Mouse (Mus musculus) CD4-positive, CD25-positive, alpha-beta regulatory T cell, adult 9 weeks (primary cell): ENCODE measurements around the gene Ankrd63. TPM values are rescaled to one million over a fixed set of nuclear protein-coding genes. Genes with fewer than 3 reads are reported as not detected.

ENCODE experiments used
- polyA plus RNA-seq: library from polyadenylated mRNA; unstranded; fragments of 100-300 nt; shearing (Covaris generic); gene quantifications from one replicate; pipeline ENCODE4 v1.2.1, GENCODE M21; 2017

Ankrd63 gene
- not detected for polyA plus RNA-seq

GRCm38 (mm10) chr2:118703913-118704730 is at the start of gene Ankrd63:
TSS of gene Ankrd63 (minus strand) at chr2:118703963.

DNA sequence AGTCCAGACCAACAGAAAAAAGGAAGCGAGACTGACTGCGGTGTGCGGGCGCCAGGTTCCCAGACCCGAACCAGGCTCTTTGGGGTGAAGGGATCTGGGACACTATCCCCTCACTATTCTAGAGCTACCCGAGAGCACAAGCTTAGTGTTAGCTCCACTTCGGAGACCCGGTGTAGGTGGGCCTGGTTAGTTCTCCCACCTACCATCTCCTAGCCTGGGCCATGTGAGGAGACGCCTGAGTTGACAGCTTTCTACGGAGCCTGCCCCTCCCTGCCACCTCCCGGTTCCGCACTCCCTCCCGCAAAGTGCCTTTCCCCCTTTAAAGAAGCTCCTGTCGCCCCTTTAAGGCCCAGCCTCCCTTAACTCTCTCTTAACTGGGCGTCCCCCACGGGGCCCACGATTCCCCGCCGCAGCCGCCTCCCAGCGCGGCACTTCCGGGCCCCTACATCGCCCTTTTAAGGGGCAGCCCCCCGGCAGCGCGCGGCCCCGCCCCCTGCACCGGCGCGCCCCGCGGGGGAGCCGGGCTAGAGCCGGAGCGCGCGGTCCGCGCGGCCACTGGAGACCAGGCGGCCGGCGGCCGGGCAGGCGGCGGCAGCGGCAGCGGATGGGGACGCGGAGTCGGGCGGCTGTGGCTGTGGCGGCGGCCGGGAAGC is 41.6 kb upstream of the Ankrd63 start, which contains the start of gene Inafm2:
TSS of gene Inafm2 (plus strand) at position 527 of the 653 bp plus-strand sequence.

GRCm38 (mm10) chr2:118728337-118728736 is 24.6 kb upstream of the Ankrd63 start, which contains the start of gene Plcb2:
TSS of gene Plcb2 (minus strand) at chr2:118728438.

DNA sequence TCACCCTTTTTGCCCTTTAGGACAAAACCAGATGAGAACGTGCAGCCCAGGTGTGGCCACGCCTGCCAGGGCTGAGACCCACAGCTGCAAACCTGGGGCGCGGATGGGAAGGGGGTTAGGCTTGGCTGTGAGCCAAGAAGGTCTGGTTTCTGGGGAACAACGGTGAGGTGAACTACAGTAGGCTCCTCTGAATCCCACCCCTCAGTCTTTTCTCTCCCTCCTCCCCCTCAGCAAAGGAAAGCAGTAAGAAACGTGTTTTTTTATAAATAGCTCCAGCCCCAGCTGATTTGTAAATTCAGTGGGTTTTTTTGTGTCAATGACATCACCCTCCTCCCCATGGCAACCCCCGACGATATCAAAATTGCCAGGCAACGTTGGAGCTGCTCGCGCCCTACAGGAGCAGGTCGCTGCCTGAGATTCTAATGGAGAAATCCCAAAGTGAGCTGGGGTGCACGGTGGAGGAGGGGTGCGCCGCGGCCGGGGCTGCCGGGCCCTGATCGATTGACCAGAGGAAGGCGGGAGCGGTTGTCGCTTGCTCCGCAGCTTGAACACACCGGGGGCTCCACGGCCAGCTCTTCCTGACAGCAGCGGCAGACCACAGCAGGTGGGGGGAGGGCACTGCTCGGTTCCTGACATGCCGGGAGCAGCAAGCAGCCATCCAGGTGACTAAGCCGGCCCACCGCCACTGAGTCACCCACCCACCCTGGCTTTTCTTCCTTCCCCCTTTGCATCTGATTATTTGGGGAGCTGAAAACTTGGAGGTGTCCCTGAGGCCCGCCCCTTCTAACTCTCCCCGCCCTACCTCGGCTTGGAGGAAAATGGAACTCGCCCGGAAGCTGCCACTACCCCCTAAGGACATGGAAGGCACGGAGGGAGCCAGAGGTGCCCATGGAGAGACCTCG is 40.6 kb downstream of the Ankrd63 start, which contains the start of gene Pak6:
TSS of gene Pak6 (plus strand) at position 402 of the 902 bp plus-strand sequence.

Other genes with a start within 250 kb of the Ankrd63 start
- 349 TPM for gene Srp14, start 224.3 kb downstream of the Ankrd63 start, polyA plus RNA-seq
- 2.8 TPM for gene Bmf, start 154.3 kb downstream of the Ankrd63 start, polyA plus RNA-seq
- gene Bub1b, start 105.8 kb downstream of the Ankrd63 start, polyA plus RNA-seq = 7.5 TPM
- gene Pak6, start 40.7 kb downstream of the Ankrd63 start, polyA plus RNA-seq = 0.36 TPM
- gene Plcb2, start 24.5 kb upstream of the Ankrd63 start, polyA plus RNA-seq = 26.2 TPM
- 3.0 TPM for gene Inafm2, start 41.8 kb upstream of the Ankrd63 start, polyA plus RNA-seq
- gene Ccdc9b, start 58.7 kb upstream of the Ankrd63 start, polyA plus RNA-seq = 0.07 TPM
- not detected for gene Phgr1, start 68.8 kb upstream of the Ankrd63 start, polyA plus RNA-seq
- not detected for gene Disp2, start 75.8 kb upstream of the Ankrd63 start, polyA plus RNA-seq
- gene Knstrn, start 110.0 kb upstream of the Ankrd63 start, polyA plus RNA-seq = 10.4 TPM
- 94.6 TPM for gene Ivd, start 158.0 kb upstream of the Ankrd63 start, polyA plus RNA-seq
- gene Bahd1, start 196.4 kb upstream of the Ankrd63 start, polyA plus RNA-seq = 1.3 TPM
- gene Chst14, start 222.5 kb upstream of the Ankrd63 start, polyA plus RNA-seq = 3.0 TPM